Mouse (Mus musculus) skeletal muscle tissue, postnatal 0 days (tissue): ENCODE results near the gene Znrf4. TPM values are rescaled to one million over a fixed set of nuclear protein-coding genes. Genes with fewer than 3 reads are reported as not detected.

Experiments
- polyA plus RNA-seq: library from polyadenylated mRNA; unstranded; fragments of >200 nt; fragmentation: Nextera tagmentation; extraction: Ambion mirVana; gene quantifications from 2 replicates; pipeline ENCODE4 v1.2.1, GENCODE M21; 2015

Znrf4 gene
- polyA plus RNA-seq = not detected in 2 replicates

GRCm38 (mm10) chr17:56512310-56512709, at the start of gene Znrf4:
TSS of gene Znrf4 (minus strand) at chr17:56512431.

GRCm38 (mm10) chr17:56554122-56554551, 41.9 kb upstream of the Znrf4 start, which contains the start of gene Gm20219:
TSS of gene Gm20219 (minus strand) at chr17:56554387.

GRCm38 (mm10) chr17:56476402-56476752, 35.9 kb downstream of the Znrf4 start, which contains the start of gene Ptprs:
TSS of gene Ptprs (minus strand) at chr17:56476483.

Other genes starting within 250 kb of the Znrf4 start
- gene Ticam1, start 235.6 kb downstream of the Znrf4 start, polyA plus RNA-seq = 2.5 TPM in 2 replicates
- gene Plin3, start 219.6 kb downstream of the Znrf4 start, polyA plus RNA-seq = 51.4 and 59.0 TPM in 2 replicates
- 0.14 TPM in 1 of 2 replicates, not detected in the other for gene Arrdc5, start 212.1 kb downstream of the Znrf4 start, polyA plus RNA-seq
- 12.9 and 16.1 TPM in 2 replicates for gene Uhrf1, start 209.1 kb downstream of the Znrf4 start, polyA plus RNA-seq
- gene Kdm4b, start 186.4 kb downstream of the Znrf4 start, polyA plus RNA-seq = 11.6 and 12.8 TPM in 2 replicates
- gene Ptprs, start 35.9 kb downstream of the Znrf4 start, polyA plus RNA-seq = 17.7 and 21.6 TPM in 2 replicates
- 0.22 and 1.0 TPM in 2 replicates for gene Gm20219, start 42.0 kb upstream of the Znrf4 start, polyA plus RNA-seq
- gene Safb2, start 72.2 kb upstream of the Znrf4 start, polyA plus RNA-seq = 24.4 and 31.3 TPM in 2 replicates
- gene Safb, start 72.4 kb upstream of the Znrf4 start, polyA plus RNA-seq = 47.9 and 50.0 TPM in 2 replicates
- gene 2410015M20Rik, start 97.3 kb upstream of the Znrf4 start, polyA plus RNA-seq = 365 and 383 TPM in 2 replicates
- 1,491 and 1,689 TPM in 2 replicates for gene Rpl36, start 101.0 kb upstream of the Znrf4 start, polyA plus RNA-seq
- 27.8 and 29.4 TPM in 2 replicates for gene Lonp1, start 114.5 kb upstream of the Znrf4 start, polyA plus RNA-seq
- 0.05 and 0.12 TPM in 2 replicates for gene Catsperd, start 115.7 kb upstream of the Znrf4 start, polyA plus RNA-seq
- 36.7 and 39.3 TPM in 2 replicates for gene Ranbp3, start 160.9 kb upstream of the Znrf4 start, polyA plus RNA-seq
- 746 and 852 TPM in 2 replicates for gene Ndufa11, start 205.3 kb upstream of the Znrf4 start, polyA plus RNA-seq
- gene Vmac, start 205.6 kb upstream of the Znrf4 start, polyA plus RNA-seq = 7.1 and 10.0 TPM in 2 replicates
- gene Nrtn, start 245.1 kb upstream of the Znrf4 start, polyA plus RNA-seq = 2.5 and 6.9 TPM in 2 replicates